Mouse (Mus musculus) intestine, embryonic 16.5 days (tissue): ENCODE data around the gene Olfr237-ps1. TPM values are rescaled to one million over a fixed set of nuclear protein-coding genes. Genes with fewer than 3 reads are reported as not detected.
"Not testable (repeated sequence)": the region's sequence is repeated elsewhere in the genome, so short reads cannot be mapped to it uniquely, and the experiment has no call there.

Experiments
- ATAC-seq: fragments of 200-750 bp; cut with Nextera tagmentation; 2 replicates; pipeline ENCODE4 v1.8.0; 2017; ENCODE audit warnings: moderate TSS enrichment, moderate library complexity
- H3K27ac ChIP-seq: fragments of 300-500 bp; sonication (generic); 2 replicates; pipeline ENCODE4 v1.5.1; 2014; ENCODE audit warnings: mild to moderate bottlenecking, low read length
- H3K27me3 ChIP-seq: fragments of 300-500 bp; sonication (generic); replicated peaks from 2 replicates; pipeline ENCODE4 v1.6.1; 2014; ENCODE audit warnings: low read length, control low read depth, mixed read lengths; ENCODE audit not compliant: control insufficient read depth, insufficient read depth
- H3K36me3 ChIP-seq: fragments of 300-500 bp; sonication (generic); 2 replicates; pipeline ENCODE4 v1.6.1; 2014; ENCODE audit warnings: low read length, control low read depth; ENCODE audit not compliant: control insufficient read depth, insufficient read depth
- H3K4me1 ChIP-seq: fragments of 300-500 bp; sonication (generic); 2 replicates; pipeline ENCODE4 v1.6.1; 2014; ENCODE audit warnings: low read length, control low read depth, mixed read lengths; ENCODE audit not compliant: control insufficient read depth, insufficient read depth
- H3K4me2 ChIP-seq: fragments of 300-500 bp; sonication (generic); 2 replicates; pipeline ENCODE4 v1.6.1; 2014; ENCODE audit warnings: low read depth, low read length, control low read depth
- H3K4me3 ChIP-seq: fragments of 300-500 bp; sonication (generic); 2 replicates; pipeline ENCODE4 v1.5.1; 2014; ENCODE audit warnings: mild to moderate bottlenecking, low read length
- H3K9ac ChIP-seq: fragments of 300-500 bp; sonication (generic); 2 replicates; pipeline ENCODE4 v1.6.1; 2014; ENCODE audit warnings: low read depth, low read length
- H3K9me3 ChIP-seq: fragments of 300-500 bp; sonication (generic); 2 replicates; pipeline ENCODE4 v1.6.1; 2016; ENCODE audit warnings: low read length, control low read depth; ENCODE audit not compliant: control insufficient read depth
- WGBS: fragments of 180-500 bp; shearing (Covaris S2); extraction: QIAGEN DNeasy Blood & Tissue Kit; methylation state at CpG from one replicate; pipeline ENCODE4 v1.1.7; 2014; 5-methylcytosine and 5-hydroxymethylcytosine counted together
- polyA plus RNA-seq: library from polyadenylated mRNA; unstranded; fragments of >200 nt; fragmentation: Nextera tagmentation; extraction: Ambion mirVana; gene quantifications from 2 replicates; pipeline ENCODE4 v1.2.1, GENCODE M21; 2015

Gene Olfr237-ps1
- polyA plus RNA-seq = not detected in 2 replicates

DNA sequence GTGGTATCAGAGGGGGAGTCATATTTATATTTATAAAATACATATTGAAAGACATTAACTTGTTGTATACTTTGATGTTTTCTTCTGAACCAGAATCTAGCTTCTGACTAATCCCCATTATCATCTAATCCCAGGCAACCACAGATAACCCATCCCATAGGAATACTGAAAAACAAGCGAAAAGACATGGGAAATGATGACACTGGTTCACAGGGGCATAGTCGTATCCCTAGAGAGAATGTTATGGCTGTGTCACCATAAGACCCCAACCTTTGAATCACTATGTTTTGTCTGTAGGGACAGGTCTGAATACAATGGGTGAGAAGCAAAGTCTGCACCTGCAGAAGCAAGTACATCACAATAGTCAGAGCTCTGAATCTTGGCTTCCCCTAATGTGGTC is at the start of gene Olfr237-ps1:
Olfr237-ps1 (plus strand) TSS at position 301 of the 400 bp plus-strand sequence.
- H3K9ac ChIP-seq, H3K4me3 ChIP-seq, H3K4me2 ChIP-seq, H3K9me3 ChIP-seq, ATAC-seq, H3K4me1 ChIP-seq, H3K27me3 ChIP-seq, H3K27ac ChIP-seq, H3K36me3 ChIP-seq: not testable (repeated sequence)
- WGBS = 86% methylated on average over 2 of the region's 2 CpGs

DNA sequence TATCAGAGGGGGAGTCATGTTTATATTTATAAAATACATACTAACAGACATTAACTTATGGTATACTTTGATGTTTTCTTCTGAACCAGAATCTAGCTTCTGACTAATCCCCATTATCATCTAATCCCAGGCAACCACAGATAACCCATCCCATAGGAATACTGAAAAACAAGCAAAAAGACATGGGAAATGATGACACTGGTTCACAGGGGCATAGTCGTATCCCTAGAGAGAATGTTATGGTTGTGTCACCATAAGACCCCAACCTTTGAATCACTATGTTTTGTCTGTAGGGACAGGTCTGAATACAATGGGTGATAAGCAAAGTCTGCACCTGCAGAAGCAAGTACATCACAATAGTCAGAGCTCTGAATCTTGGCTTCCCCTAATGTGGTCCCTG is 40.3 kb upstream of the Olfr237-ps1 start, which contains the start of gene Olfr441:
Olfr441 (plus strand) TSS at position 301 of the 400 bp plus-strand sequence.
- 81% methylated on average over 1 of the region's 1 CpGs for WGBS
- H3K4me1 ChIP-seq, H3K36me3 ChIP-seq, ATAC-seq, H3K9me3 ChIP-seq, H3K4me2 ChIP-seq, H3K27me3 ChIP-seq, H3K4me3 ChIP-seq, H3K9ac ChIP-seq, H3K27ac ChIP-seq: not testable (repeated sequence)

- WGBS = 62% methylated on average over 1 of the region's 1 CpGs
- no peaks in the 10 kb centered on the region for H3K36me3 ChIP-seq
- no peak overlapping the region for H3K9ac ChIP-seq
- H3K9me3 ChIP-seq = no peaks in the 10 kb centered on the region
- H3K27me3 ChIP-seq = no peaks in the 10 kb centered on the region
- H3K4me2 ChIP-seq = no peak overlapping the region
- H3K4me1 ChIP-seq = no peaks in the 10 kb centered on the region
- no peak overlapping the region for H3K27ac ChIP-seq
- ATAC-seq = no peak
- H3K4me3 ChIP-seq = no peak overlapping the region
These were observed 13.1 kb downstream of the Olfr237-ps1 start for GRCm38 (mm10) chr6:43159502-43159901.

DNA sequence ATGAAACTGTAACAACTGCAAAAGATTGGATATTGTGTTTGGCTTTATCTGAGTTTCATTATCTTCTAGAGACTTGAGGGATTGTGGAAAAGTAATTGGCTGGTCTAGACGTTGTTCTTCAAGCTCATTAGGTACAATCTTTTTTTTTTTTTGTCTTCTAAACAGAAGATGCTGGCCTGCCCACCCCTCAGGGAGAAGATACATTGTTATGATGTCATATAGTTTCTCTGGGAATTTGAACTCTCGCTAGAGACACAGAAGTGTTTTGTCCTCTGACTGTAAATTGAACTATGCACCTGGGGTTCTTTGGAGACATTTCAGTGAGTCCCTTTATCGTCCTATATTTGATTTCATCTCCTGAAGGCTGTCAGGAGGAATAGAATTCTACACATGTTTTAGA is 16.6 kb downstream of the Olfr237-ps1 start, which contains the start of gene Olfr437:
Olfr437 (plus strand) TSS at position 301 of the 400 bp plus-strand sequence.
- 74% methylated on average over 3 of the region's 3 CpGs for WGBS

DNA sequence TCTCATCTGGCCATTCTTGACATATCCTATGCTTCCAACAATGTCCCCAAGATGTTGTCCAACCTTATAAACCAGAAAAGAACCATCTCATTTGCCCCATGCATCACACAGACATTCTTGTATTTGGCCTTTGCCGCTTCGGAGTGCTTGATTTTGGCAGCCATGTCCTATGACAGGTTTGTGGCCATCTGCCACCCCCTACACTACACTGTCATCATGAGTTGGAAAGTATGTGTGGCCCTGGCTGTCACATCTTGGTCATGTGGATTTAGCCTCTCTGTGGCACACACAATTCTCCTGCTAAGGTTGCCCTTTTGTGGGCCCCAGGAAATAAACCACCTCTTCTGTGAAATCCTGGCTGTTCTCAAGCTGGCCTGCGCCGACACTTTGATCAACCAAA is 20.9 kb downstream of the Olfr237-ps1 start:
- no peaks in the 10 kb centered on the region for H3K36me3 ChIP-seq
- WGBS = 97% methylated on average over 4 of the region's 4 CpGs
- H3K9ac ChIP-seq = no peak overlapping the region
- H3K9me3 ChIP-seq = no peaks in the 10 kb centered on the region
- H3K27ac ChIP-seq = no peak overlapping the region
- H3K4me3 ChIP-seq = no peak overlapping the region
- H3K4me2 ChIP-seq = no peak overlapping the region
- H3K27me3 ChIP-seq = no peaks in the 10 kb centered on the region
- no peaks in the 10 kb centered on the region for H3K4me1 ChIP-seq
- no peak for ATAC-seq

More for the DNA sequence above, 16.6 kb downstream of the Olfr237-ps1 start, which contains the start of gene Olfr437:
- Histone ChIP-seq H3K4me2 (no peak within 1 kb of the TSS), H3K9me3 (no peaks in the 10 kb centered on the region), H3K4me1 (no peaks in the 10 kb centered on the region), H3K9ac (no peak within 1 kb of the TSS), H3K27me3 (no peaks in the 10 kb centered on the region), H3K36me3 (no peaks in the 10 kb centered on the region), H3K27ac (no peak within 1 kb of the TSS), H3K4me3 (no peak within 1 kb of the TSS)
- ATAC-seq = no peak

DNA sequence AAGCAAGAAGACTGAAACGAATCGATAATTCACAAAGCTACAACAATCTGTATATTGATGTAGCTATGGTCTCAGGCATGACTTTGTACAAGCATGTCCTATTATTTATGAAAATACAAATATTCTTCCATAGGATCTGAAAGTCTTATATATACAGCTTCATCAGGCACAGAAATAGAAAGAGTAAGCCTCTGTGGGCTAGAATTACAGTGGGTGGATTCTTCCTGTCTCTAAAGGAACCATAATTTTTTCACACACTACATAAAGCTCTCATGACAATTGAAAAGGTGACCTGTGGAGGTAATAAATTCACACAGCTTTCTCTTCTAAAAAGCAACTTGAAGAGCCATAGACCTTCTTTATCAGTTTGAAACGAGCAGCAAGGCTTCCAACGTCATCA is 25.5 kb downstream of the Olfr237-ps1 start, which contains the start of gene Olfr13:
Olfr13 (plus strand) TSS at position 301 of the 400 bp plus-strand sequence.
- ATAC-seq = no peak
- 59% methylated on average over 4 of the region's 4 CpGs for WGBS
- no peaks in the 10 kb centered on the region for H3K4me1 ChIP-seq

DNA sequence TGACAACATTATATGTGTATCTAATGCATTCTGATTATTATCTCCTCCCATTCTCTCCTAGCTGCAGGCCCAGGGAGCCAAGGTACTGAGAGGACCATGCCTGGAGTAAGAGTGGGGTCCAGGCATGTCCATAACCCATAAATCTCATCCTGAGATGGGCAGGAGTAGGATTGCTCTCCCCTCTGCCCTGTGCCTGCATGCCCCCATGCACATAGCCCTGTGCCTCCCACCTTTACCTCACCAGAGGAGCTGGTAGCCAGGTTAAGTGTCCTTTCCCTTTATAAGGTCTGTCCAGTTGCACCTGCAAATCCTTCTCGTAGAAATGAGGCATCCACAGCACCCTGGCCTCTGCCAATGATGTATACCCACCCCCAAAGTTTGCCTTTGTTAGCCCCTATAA is 31.8 kb downstream of the Olfr237-ps1 start:
- Histone ChIP-seq H3K4me3 (no peak overlapping the region), H3K9me3 (no peaks in the 10 kb centered on the region), H3K9ac (no peak overlapping the region), H3K4me2 (no peak overlapping the region), H3K4me1 (no peaks in the 10 kb centered on the region), H3K36me3 (no peaks in the 10 kb centered on the region), H3K27me3 (no peaks in the 10 kb centered on the region), H3K27ac (no peak overlapping the region)
- ATAC-seq = no peak
- WGBS = 77% methylated on average over 1 of the region's 1 CpGs

More for the DNA sequence above, 25.5 kb downstream of the Olfr237-ps1 start, which contains the start of gene Olfr13:
- no peak within 1 kb of the TSS for H3K9ac ChIP-seq
- H3K4me2 ChIP-seq = no peak within 1 kb of the TSS
- H3K36me3 ChIP-seq = no peaks in the 10 kb centered on the region
- no peaks in the 10 kb centered on the region for H3K9me3 ChIP-seq
- H3K27ac ChIP-seq = no peak within 1 kb of the TSS
- no peak within 1 kb of the TSS for H3K4me3 ChIP-seq
- no peaks in the 10 kb centered on the region for H3K27me3 ChIP-seq

DNA sequence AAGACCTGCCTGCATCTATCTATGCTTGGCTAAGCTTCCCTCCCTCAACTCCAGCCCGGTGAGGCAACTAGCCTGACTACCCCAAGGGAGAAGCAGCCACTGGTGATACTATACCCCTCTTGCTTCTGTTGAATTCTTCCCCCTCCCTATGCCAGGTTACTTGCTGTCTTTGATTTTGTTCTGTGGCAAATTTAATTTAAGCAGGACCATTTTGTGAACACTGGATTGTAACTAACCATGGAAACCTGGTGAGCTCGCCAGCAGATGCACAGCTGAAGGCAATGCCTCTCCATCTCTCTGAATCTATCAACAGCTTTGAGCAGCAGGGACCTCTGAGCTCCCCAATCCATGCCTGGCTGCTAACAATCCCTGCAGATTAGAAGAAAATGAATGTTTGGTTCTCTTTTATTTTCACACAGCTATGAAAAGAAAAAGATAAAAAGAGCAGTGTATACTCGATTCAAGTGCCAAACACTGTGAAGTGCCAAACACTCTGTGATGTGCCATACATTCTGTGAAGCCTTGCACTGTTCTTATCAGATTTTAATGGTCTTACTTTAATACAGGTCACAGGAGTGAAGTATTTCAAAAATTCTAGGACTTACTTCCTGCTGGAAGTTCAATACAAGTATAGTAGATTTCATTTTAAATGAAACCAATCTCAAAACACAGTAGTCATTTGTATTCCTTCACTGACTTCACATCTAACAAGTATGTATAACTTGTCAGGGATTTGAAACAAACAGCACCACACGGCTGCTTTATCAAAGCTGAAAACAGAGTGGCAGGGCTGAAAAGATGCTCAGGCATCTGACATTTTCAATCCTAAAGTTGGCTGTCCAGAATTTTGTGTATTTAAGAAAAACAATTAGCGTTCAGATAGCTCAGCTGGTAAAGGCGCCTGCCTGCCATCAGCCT is 32.5 kb downstream of the Olfr237-ps1 start:
- no peaks in the 10 kb centered on the region for H3K9me3 ChIP-seq
- H3K27me3 ChIP-seq = no peaks in the 10 kb centered on the region
- no peak overlapping the region for H3K9ac ChIP-seq
- no peaks in the 10 kb centered on the region for H3K4me1 ChIP-seq
- no peak overlapping the region for H3K4me2 ChIP-seq
- ATAC-seq = no peak
- no peak overlapping the region for H3K27ac ChIP-seq
- no peaks in the 10 kb centered on the region for H3K36me3 ChIP-seq
- no peak overlapping the region for H3K4me3 ChIP-seq
- 59% methylated on average over 6 of the region's 6 CpGs for WGBS

- Histone ChIP-seq H3K27ac (no peak overlapping the region), H3K4me2 (no peak overlapping the region), H3K9ac (no peak overlapping the region), H3K4me1 (no peaks in the 10 kb centered on the region), H3K36me3 (no peaks in the 10 kb centered on the region), H3K4me3 (no peak overlapping the region), H3K9me3 (no peaks in the 10 kb centered on the region), H3K27me3 (no peaks in the 10 kb centered on the region)
- WGBS = 59% methylated on average over 3 of the region's 3 CpGs
- no peak for ATAC-seq
These were observed 44.6 kb downstream of the Olfr237-ps1 start for GRCm38 (mm10) chr6:43190986-43191385.
